Mouse (Mus musculus) embryonic facial prominence, embryonic 14.5 days (tissue): ENCODE data around the gene Tmem144. TPM values are rescaled to one million over a fixed set of nuclear protein-coding genes. Genes with fewer than 3 reads are reported as not detected.
"Not testable (repeated sequence)": the region's sequence is repeated elsewhere in the genome, so short reads cannot be mapped to it uniquely, and the experiment has no call there.

Experiments used
- ATAC-seq: fragments of 200-750 bp; cut with Nextera tagmentation; 2 replicates; pipeline ENCODE4 v1.8.0; 2017; ENCODE audit warnings: low read depth, moderate number of reproducible peaks, moderate TSS enrichment
- DNase-seq: peaks from one replicate; pipeline ENCODE4 v3.0.0-alpha.2; 2015; ENCODE audit warnings: low spot score
- H3K27ac ChIP-seq: fragments of 300-500 bp; sonication (generic); replicated peaks from 2 replicates; pipeline ENCODE4 v1.5.1; 2014; ENCODE audit warnings: low read depth, mild to moderate bottlenecking, low read length, moderate library complexity
- H3K27me3 ChIP-seq: fragments of 300-500 bp; sonication (generic); replicated peaks from 2 replicates; pipeline ENCODE4 v1.6.1; 2014; ENCODE audit warnings: low read length; ENCODE audit not compliant: control insufficient read depth, insufficient read depth
- H3K36me3 ChIP-seq: fragments of 300-500 bp; sonication (generic); 2 replicates; pipeline ENCODE4 v1.6.1; 2014; ENCODE audit warnings: low read length, mixed read lengths; ENCODE audit not compliant: control insufficient read depth, insufficient read depth
- H3K4me1 ChIP-seq: fragments of 300-500 bp; sonication (generic); 2 replicates; pipeline ENCODE4 v1.6.1; 2014; ENCODE audit warnings: antibody characterized with exemption, low read length; ENCODE audit not compliant: control insufficient read depth, insufficient read depth
- H3K4me2 ChIP-seq: fragments of 300-500 bp; sonication (generic); 2 replicates; pipeline ENCODE4 v1.6.1; 2014; ENCODE audit warnings: low read depth, mild to moderate bottlenecking, low read length, moderate library complexity, mixed read lengths
- H3K4me3 ChIP-seq: fragments of 300-500 bp; sonication (generic); 2 replicates; pipeline ENCODE4 v1.5.1; 2014; ENCODE audit warnings: low read depth, mild to moderate bottlenecking, low read length
- H3K9ac ChIP-seq: fragments of 300-500 bp; sonication (generic); 2 replicates; pipeline ENCODE4 v1.6.1; 2014; ENCODE audit warnings: low read depth, mild to moderate bottlenecking, low read length, moderate library complexity, mixed read lengths
- H3K9me3 ChIP-seq: fragments of 300-500 bp; sonication (generic); 2 replicates; pipeline ENCODE4 v1.6.1; 2016; ENCODE audit warnings: low read length; ENCODE audit not compliant: control insufficient read depth
- WGBS: fragments of 180-500 bp; shearing (Covaris S2); extraction: QIAGEN DNeasy Blood & Tissue Kit; methylation state at CpG from one replicate; pipeline ENCODE4 v1.1.7; 2014; 5-methylcytosine and 5-hydroxymethylcytosine counted together
- polyA plus RNA-seq: library from polyadenylated mRNA; unstranded; fragments of >200 nt; fragmentation: Nextera tagmentation; extraction: Ambion mirVana; gene quantifications from 2 replicates; pipeline ENCODE4 v1.2.1, GENCODE M21; 2014

The Tmem144 gene
- polyA plus RNA-seq, 1 experiment from 2014 or later, result 3.3 TPM

GRCm38 (mm10) chr3:79811632-79812031, 40.9 kb downstream of the Tmem144 start:
- H3K9ac ChIP-seq, result no peak overlapping the region
- no peak for ATAC-seq
- H3K27me3 ChIP-seq, result no peaks in the 10 kb centered on the region
- no peaks in the 10 kb centered on the region for H3K4me1 ChIP-seq
- no peaks in the 10 kb centered on the region for H3K9me3 ChIP-seq
- DNase-seq, result no peak
- 48% methylated on average over 3 of the region's 3 CpGs for WGBS
- no peaks in the 10 kb centered on the region for H3K36me3 ChIP-seq
- no peak overlapping the region for H3K4me2 ChIP-seq
- no peak overlapping the region for H3K27ac ChIP-seq
- H3K4me3 ChIP-seq, result no peak overlapping the region

DNA sequence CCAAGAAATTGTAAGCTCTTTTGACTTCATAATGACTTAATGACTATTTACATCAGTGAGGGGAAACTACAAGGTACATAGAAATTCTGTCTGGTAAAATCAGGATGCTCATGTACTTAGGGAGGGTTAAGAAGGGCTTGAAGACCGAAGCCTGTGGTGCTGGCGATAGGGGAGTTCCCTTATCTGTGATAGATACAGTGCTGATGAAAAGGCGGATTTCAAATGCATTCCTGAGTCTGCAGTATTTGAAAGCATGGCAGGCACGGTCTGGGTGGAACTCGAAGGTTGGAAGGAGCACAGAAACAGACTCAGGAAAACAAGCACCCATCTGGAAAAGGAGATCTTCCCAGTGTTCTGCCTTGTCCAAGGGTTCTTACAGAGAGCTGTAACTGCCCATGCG, 42.0 kb downstream of the Tmem144 start:
- no peak overlapping the region for H3K4me3 ChIP-seq
- no peaks in the 10 kb centered on the region for H3K4me1 ChIP-seq
- DNase-seq (no peak), ATAC-seq (no peak)
- H3K27ac ChIP-seq, result no peak overlapping the region
- H3K36me3 ChIP-seq, result no peaks in the 10 kb centered on the region
- no peak overlapping the region for H3K9ac ChIP-seq
- no peaks in the 10 kb centered on the region for H3K9me3 ChIP-seq
- H3K27me3 ChIP-seq, result no peaks in the 10 kb centered on the region
- H3K4me2 ChIP-seq, result no peak overlapping the region
- 66% methylated on average over 6 of the region's 6 CpGs for WGBS

GRCm38 (mm10) chr3:79809180-79809567, 43.4 kb downstream of the Tmem144 start:
- ATAC-seq (peak; percentile 70), DNase-seq (peak; percentile 81)
- Histone ChIP-seq H3K9ac (no peak overlapping the region), H3K27ac (no peak overlapping the region), H3K27me3 (no peaks in the 10 kb centered on the region), H3K4me3 (no peak overlapping the region), H3K36me3 (no peaks in the 10 kb centered on the region), H3K4me1 (no peaks in the 10 kb centered on the region), H3K4me2 (no peak overlapping the region), H3K9me3 (no peaks in the 10 kb centered on the region)
- 9% methylated on average over 4 of the region's 4 CpGs for WGBS

GRCm38 (mm10) chr3:79808530-79809179, 43.9 kb downstream of the Tmem144 start:
- WGBS, result 72% methylated on average over 9 of the region's 9 CpGs
- ATAC-seq, result peak; percentile 63; the same call in 1 of the 2 replicates

DNA sequence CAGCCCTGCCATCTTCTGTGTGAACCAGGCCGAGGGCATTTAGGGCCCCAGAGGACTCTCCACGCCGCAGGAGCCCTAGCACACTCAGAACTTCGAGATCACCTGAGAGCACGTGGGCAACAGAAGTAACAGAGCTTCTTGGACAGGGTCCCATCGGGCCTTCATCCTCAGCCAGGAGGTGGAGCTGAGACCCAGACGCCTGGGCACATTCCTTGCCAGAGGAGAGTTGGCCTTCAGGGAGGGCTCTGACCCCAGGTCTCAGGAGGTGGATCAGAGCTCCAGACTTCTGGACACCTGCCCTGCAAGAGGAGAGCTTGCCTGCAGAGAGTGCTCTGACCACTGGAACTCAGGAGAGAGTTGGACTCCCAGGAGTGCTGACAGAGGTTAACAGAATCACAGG, 51.8 kb downstream of the Tmem144 start:
- H3K9me3 ChIP-seq, H3K4me2 ChIP-seq, H3K4me1 ChIP-seq, DNase-seq, H3K27me3 ChIP-seq, H3K36me3 ChIP-seq, H3K4me3 ChIP-seq, H3K27ac ChIP-seq, ATAC-seq, H3K9ac ChIP-seq: not testable (repeated sequence)
- WGBS, result 91% methylated on average over 7 of the region's 7 CpGs

More at GRCm38 (mm10) chr3:79808530-79809179, 43.9 kb downstream of the Tmem144 start:
- H3K27me3 ChIP-seq, result no peaks in the 10 kb centered on the region
- H3K4me2 ChIP-seq, result no peak overlapping the region
- no peak overlapping the region for H3K9ac ChIP-seq
- H3K9me3 ChIP-seq, result no peaks in the 10 kb centered on the region
- H3K27ac ChIP-seq, result no peak overlapping the region
- no peak overlapping the region for H3K4me3 ChIP-seq
- H3K36me3 ChIP-seq, result no peaks in the 10 kb centered on the region
- no peak for DNase-seq
- H3K4me1 ChIP-seq, result no peaks in the 10 kb centered on the region

DNA sequence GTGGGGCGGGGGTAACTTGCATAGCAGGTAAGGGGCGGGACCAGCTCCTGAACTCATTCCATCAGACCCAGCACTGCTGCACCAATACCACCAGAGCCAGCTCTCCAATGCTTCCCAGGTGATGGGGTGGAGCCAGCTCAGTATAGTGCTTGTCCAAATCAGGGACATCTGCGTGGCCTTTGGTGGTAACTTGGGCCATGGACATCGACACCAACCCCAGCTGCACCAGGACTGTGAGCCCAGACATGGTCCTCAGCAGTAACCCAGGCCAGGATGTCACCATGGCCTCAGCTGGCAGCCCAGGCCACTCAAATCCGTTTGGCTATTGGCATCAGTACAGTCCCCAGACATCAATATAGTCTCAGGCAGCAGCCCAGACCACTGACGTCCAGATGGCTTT, 60.3 kb downstream of the Tmem144 start:
- Histone ChIP-seq H3K4me3 (no peak overlapping the region), H3K36me3 (no peaks in the 10 kb centered on the region), H3K4me2 (no peak overlapping the region), H3K27ac (no peak overlapping the region), H3K9me3 (no peaks in the 10 kb centered on the region), H3K4me1 (no peaks in the 10 kb centered on the region), H3K27me3 (no peaks in the 10 kb centered on the region), H3K9ac (no peak overlapping the region)
- ATAC-seq (no peak), DNase-seq (no peak)
- 82% methylated on average over 6 of the region's 6 CpGs for WGBS

- ATAC-seq, result no peak
- H3K36me3 ChIP-seq, result no peaks in the 10 kb centered on the region
Observed at GRCm38 (mm10) chr3:79790324-79790723, 62.2 kb downstream of the Tmem144 start.

GRCm38 (mm10) chr3:79789554-79789953, 63.0 kb downstream of the Tmem144 start:
- H3K4me2 ChIP-seq, result no peak overlapping the region
- no peaks in the 10 kb centered on the region for H3K27me3 ChIP-seq
- 74% methylated on average over 4 of the region's 4 CpGs for WGBS
- ATAC-seq (no peak), DNase-seq (no peak)
- H3K4me1 ChIP-seq, result no peaks in the 10 kb centered on the region
- no peaks in the 10 kb centered on the region for H3K36me3 ChIP-seq
- H3K4me3 ChIP-seq, result no peak overlapping the region
- no peaks in the 10 kb centered on the region for H3K9me3 ChIP-seq
- no peak overlapping the region for H3K27ac ChIP-seq
- H3K9ac ChIP-seq, result no peak overlapping the region

More at GRCm38 (mm10) chr3:79790324-79790723, 62.2 kb downstream of the Tmem144 start:
- H3K27ac ChIP-seq, result no peak overlapping the region
- no peak overlapping the region for H3K4me3 ChIP-seq
- H3K4me1 ChIP-seq, result no peaks in the 10 kb centered on the region
- DNase-seq, result no peak
- H3K27me3 ChIP-seq, result no peaks in the 10 kb centered on the region
- no peaks in the 10 kb centered on the region for H3K9me3 ChIP-seq
- H3K9ac ChIP-seq, result no peak overlapping the region
- H3K4me2 ChIP-seq, result no peak overlapping the region
- WGBS, result 65% methylated on average over 3 of the region's 3 CpGs

GRCm38 (mm10) chr3:79788959-79789358, 63.6 kb downstream of the Tmem144 start:
- ATAC-seq (no peak), DNase-seq (no peak)
- Histone ChIP-seq H3K4me2 (no peak overlapping the region), H3K9ac (no peak overlapping the region), H3K9me3 (no peaks in the 10 kb centered on the region), H3K4me3 (no peak overlapping the region), H3K36me3 (no peaks in the 10 kb centered on the region), H3K27ac (no peak overlapping the region), H3K4me1 (no peaks in the 10 kb centered on the region), H3K27me3 (no peaks in the 10 kb centered on the region)
- 62% methylated on average over 6 of the region's 6 CpGs for WGBS
